Mouse (Mus musculus): ENCODE results near the gene Agr3.

The Agr3 gene

DNA sequence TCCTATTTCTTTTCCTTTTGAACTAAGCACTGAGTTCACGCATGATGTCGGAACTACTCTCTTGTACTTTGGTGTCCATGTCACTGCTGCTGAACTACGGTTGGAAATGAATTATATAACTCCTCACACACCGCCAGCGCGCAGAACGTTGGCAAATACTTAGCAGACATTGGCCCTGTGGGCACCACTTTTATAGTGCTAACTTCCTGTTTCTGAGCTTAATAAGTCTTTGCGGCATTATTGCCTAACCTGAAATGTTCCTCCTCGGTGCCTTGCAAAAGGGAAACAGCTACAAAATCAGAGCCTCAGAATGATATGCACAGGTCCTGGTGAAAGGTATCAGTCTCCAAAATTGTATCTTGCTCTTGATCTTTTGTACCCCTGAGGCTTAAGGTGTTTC lies 58.1 kb downstream of the Agr3 start:
- no peak for DNase-seq (ENCODE audit: low read depth, low spot score)

DNA sequence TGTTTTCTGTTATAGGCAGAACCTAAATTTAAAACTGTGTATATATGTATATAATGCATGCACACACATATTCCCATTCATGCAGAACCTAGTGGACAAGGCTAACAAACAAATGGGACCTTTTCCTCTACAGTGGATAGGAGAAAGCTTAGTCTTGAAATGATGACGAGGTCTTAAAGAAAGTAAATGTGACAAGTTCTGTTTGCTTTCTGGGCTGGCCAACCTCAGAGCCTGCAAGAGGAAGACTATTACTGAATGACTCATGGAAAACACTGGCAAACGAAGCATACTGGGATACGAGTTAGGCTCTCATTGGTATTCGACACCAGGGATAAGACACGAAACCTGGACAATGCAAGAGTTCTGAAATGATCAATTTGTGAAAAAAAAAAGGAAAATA lies 59.3 kb downstream of the Agr3 start:
- no peak for DNase-seq (ENCODE audit: low read depth, low spot score)

DNA sequence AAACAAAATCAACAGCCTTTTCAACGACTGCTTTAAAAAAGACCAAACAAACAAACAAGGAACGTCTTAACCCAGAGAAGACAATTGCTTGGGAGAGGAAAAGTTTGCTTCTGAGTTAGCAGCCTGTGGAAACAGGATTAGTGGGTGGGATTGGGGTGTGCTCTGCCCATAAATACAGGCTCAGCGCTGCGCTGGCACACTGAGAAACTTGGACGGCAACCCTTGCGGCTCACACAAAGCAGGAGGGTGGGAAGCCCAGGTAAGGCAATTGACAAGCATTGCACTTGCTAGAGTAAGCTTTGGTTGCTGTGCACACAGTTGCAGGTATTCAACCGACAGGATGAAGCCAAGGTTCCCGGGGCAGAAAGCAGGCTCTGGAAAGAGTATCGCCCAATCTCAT lies 67.3 kb downstream of the Agr3 start, which contains the start of gene Agr2:
Gene Agr2, plus strand, starts transcription at position 197 of the 400 bp plus-strand sequence.
- DNase-seq (ENCODE audit: low read depth, low spot score): no peak

GRCm38 (mm10) chr12:35993583-35993982 lies 68.2 kb downstream of the Agr3 start:
- no peak for DNase-seq (ENCODE audit: low read depth, low spot score)

DNA sequence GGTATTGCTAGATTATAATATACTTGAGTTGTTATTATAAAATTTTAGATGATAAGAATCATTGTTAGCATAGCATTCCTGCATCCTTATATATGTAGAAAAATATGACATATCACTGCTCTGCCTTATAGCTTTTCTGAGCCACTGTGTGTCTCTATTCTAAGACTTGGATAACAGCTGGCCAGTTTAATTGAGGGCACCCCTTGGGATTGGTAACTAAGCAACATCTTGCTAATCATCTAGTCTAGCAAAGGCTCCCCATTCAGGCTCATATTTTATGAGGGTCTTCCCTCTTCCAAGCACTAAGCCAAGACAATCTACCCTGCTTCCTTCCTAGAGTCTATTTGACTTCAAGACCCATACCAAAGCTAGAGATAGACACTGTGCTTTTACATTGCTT lies 68.7 kb downstream of the Agr3 start:
- DNase-seq (ENCODE audit: low read depth, low spot score): no peak

- peak; percentile 76 for DNase-seq (ENCODE audit: low read depth, low spot score)
These were observed 70.4 kb downstream of the Agr3 start for GRCm38 (mm10) chr12:35995799-35996198.

All from ES-CJ7 (cell line).